Mouse (Mus musculus) CH12.LX (cell line): ENCODE measurements around the gene Pou5f1.

Source experiments
- CTCF ChIP-seq, 2 experiments: IDR thresholded peaks in 1 of 2; conservative IDR thresholded peaks in 1 of 2; 2 replicates each; pipeline ENCODE4 v1.5.1; 2011 to 2012; ENCODE audit warnings: low read depth in 2 of 2, low read length in 2 of 2, improper control_type of control experiment in 1 of 2, inconsistent platforms in 1 of 2, mild to moderate bottlenecking in 1 of 2, moderate library complexity in 1 of 2
- IRF4 ChIP-seq: IDR thresholded peaks from 2 replicates; pipeline ENCODE4 v1.6.1; 2014; ENCODE audit warnings: low read depth, mild to moderate bottlenecking, inconsistent platforms, low read length, improper control_type of control experiment
- POLR2A ChIP-seq: IDR thresholded peaks from 2 replicates; pipeline ENCODE4 v1.6.1; 2011; ENCODE audit warnings: low read depth, mild to moderate bottlenecking, improper control_type of control experiment, low read length
- USF1 ChIP-seq: IDR thresholded peaks from 2 replicates; pipeline ENCODE4 v1.6.1; 2014; ENCODE audit warnings: low read depth, mild to moderate bottlenecking, inconsistent platforms, low read length, improper control_type of control experiment
- ZNF384 ChIP-seq: IDR thresholded peaks from 2 replicates; pipeline ENCODE4 v1.6.1; 2012; ENCODE audit warnings: low read depth, low read length, improper control_type of control experiment, inconsistent platforms

- TF ChIP-seq CTCF (conservative IDR thresholded peaks at IDR 0.05 in 1 of 2, IDR thresholded peaks at IDR 0.05 in 1 of 2; ENCODE audit: low read depth in 2 of 2, low read length in 2 of 2) = no peak
- no peak for TF ChIP-seq IRF4
- TF ChIP-seq POLR2A = no peak
- no peak for TF ChIP-seq USF1
- no peak for TF ChIP-seq ZNF384
These were observed 8.9 kb downstream of the Pou5f1 start for GRCm38 (mm10) chr17:35514756-35515155.
